Mouse (Mus musculus) left cerebral cortex, postnatal 25 days (tissue): ENCODE measurements at regions not wholly inside any gene's neighbourhood (a gene's known extent, or its start where the extent isn't known, plus 50 kb on each side); places are given as distances from the start of the nearest gene placed in this dataset.

ENCODE experiments used
- DNase-seq, 2 experiments: peaks; one replicate each; pipeline ENCODE4 v3.0.0; 2022; ENCODE audit warnings: low spot score in 2 of 2, mixed read lengths in 1 of 2
- intact Hi-C: fragments of 180-260 bp; cut with DNase I; formaldehyde crosslinking; loops from one replicate; pipeline ENCODE4 v1.15.1; 2025

- DNase-seq, result no peak
- intact Hi-C loops, result no loop called here
Measured at GRCm38 (mm10) chr3:70783142-70783541, 775.7 kb downstream of the Otol1 start.

GRCm38 (mm10) chr3:70802230-70802629 is 794.8 kb downstream of the Otol1 start:
- intact Hi-C loops, result no loop called here
- DNase-seq, result peak; percentile 40 to 41

- DNase-seq, result no peak
- intact Hi-C loops, result no loop called here
Measured at GRCm38 (mm10) chr3:70803411-70803810, 796.0 kb downstream of the Otol1 start.

DNA sequence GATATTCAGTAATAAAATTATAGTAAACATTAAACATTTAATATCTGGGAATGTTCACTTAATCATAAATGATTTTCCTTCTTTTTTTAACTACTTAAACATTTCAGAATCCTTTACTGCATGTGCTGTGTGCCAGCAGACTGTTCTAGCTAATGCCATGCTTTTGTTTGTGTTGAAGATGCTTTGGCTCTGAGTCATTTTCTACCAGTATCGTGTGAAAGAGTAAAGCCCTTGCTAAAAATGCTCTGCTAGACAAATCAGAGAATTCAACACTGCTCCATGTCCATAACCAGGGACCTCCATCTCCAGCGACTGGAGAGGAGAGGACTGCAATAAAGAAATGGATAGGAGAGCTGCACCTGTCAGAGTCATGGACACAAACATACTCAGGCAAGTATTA is 796.5 kb downstream of the Otol1 start:
- no peak for DNase-seq
- intact Hi-C loops, result no loop called here

DNA sequence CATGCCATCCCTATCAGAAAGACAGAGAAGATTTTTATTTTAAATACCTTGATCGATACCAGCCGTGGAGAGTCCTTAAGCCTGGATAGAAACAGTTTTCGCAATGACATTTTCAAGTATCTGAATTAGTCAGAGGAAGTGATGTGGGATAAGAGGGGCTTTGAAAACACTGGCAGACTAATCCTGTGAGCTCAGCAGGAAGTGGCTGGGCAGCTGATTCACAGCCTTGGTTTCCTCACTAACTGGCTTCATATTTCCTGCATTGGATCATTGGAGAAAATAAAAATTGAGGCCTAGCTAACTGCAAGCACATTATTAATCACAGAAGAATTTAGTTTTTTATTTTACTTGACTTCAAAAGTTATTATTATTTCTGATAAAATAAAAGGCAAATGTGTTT is 799.8 kb downstream of the Otol1 start:
- intact Hi-C loops, result no loop called here
- DNase-seq, result no peak
